Mouse (Mus musculus) intestine, embryonic 14.5 days (tissue): ENCODE measurements around the gene Adgrl3. TPM values are rescaled to one million over a fixed set of nuclear protein-coding genes. Genes with fewer than 3 reads are reported as not detected.

ENCODE experiments used
- ATAC-seq: fragments of 200-750 bp; cut with Nextera tagmentation; replicated peaks from 2 replicates; pipeline ENCODE4 v1.8.0; 2017; ENCODE audit warnings: low read depth, moderate number of reproducible peaks, moderate TSS enrichment, moderate library complexity; ENCODE audit not compliant: low FRiP score, low TSS enrichment
- DNase-seq: peaks from one replicate; pipeline ENCODE4 v3.0.0-alpha.2; 2018; ENCODE audit warnings: low spot score
- H3K27ac ChIP-seq: fragments of 300-500 bp; sonication (generic); 2 replicates; pipeline ENCODE4 v1.5.1; 2014; ENCODE audit warnings: low read depth, mild to moderate bottlenecking, control low read depth
- H3K27me3 ChIP-seq: fragments of 300-500 bp; sonication (generic); replicated peaks from 2 replicates; pipeline ENCODE4 v1.6.1; 2014; ENCODE audit warnings: low read length, control low read depth; ENCODE audit not compliant: control insufficient read depth, insufficient read depth
- H3K36me3 ChIP-seq: fragments of 300-500 bp; sonication (generic); 2 replicates; pipeline ENCODE4 v1.6.1; 2014; ENCODE audit warnings: low read length, control low read depth; ENCODE audit not compliant: control insufficient read depth, insufficient read depth
- H3K4me1 ChIP-seq: fragments of 300-500 bp; sonication (generic); replicated peaks from 2 replicates; pipeline ENCODE4 v1.6.1; 2014; ENCODE audit warnings: low read length, control low read depth, mixed read lengths; ENCODE audit not compliant: control insufficient read depth, insufficient read depth
- H3K4me2 ChIP-seq: fragments of 300-500 bp; sonication (generic); 2 replicates; pipeline ENCODE4 v1.6.1; 2014; ENCODE audit warnings: low read length
- H3K4me3 ChIP-seq: fragments of 300-500 bp; sonication (generic); 2 replicates; pipeline ENCODE4 v1.5.1; 2014; ENCODE audit warnings: low read depth, low read length, control low read depth, mixed read lengths
- H3K9ac ChIP-seq: fragments of 300-500 bp; sonication (generic); 2 replicates; pipeline ENCODE4 v1.6.1; 2014; ENCODE audit warnings: mild to moderate bottlenecking, low read length
- H3K9me3 ChIP-seq: fragments of 300-500 bp; sonication (generic); 2 replicates; pipeline ENCODE4 v1.6.1; 2016; ENCODE audit warnings: low read length, control low read depth; ENCODE audit not compliant: control insufficient read depth
- WGBS: fragments of 180-500 bp; shearing (Covaris S2); extraction: QIAGEN DNeasy Blood & Tissue Kit; methylation state at CpG from one replicate; pipeline ENCODE4 v1.1.7; 2014; 5-methylcytosine and 5-hydroxymethylcytosine counted together
- polyA plus RNA-seq: library from polyadenylated mRNA; unstranded; fragments of >200 nt; fragmentation: Nextera tagmentation; extraction: Ambion mirVana; gene quantifications from 2 replicates; pipeline ENCODE4 v1.2.1, GENCODE M21; 2014

Adgrl3 gene
- polyA plus RNA-seq, 1 experiment from 2014 or later: 13.5 TPM

DNA sequence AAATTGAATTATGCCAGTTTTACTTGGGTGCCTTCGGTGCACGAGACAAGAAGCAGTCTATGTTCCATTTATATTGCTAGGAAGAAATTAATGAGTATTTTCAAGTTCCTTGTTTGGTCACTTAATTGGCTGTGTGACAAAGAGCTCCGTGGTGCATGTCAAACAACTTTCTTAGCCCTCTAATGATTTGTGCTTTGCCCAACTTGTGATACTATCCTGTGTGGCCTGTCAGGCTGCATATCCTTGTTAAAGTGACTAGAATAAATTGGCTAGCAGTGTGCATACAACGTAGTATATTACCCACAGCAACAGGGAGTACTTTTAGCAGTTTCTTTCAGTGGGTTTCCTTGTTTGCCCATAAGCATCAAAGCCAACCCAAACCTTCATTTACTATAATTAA lies 651.1 kb downstream of the Adgrl3 start:
- WGBS: 69% methylated on average over 4 of the region's 4 CpGs
- H3K27ac ChIP-seq: no peak overlapping the region
- no peak for ATAC-seq

DNA sequence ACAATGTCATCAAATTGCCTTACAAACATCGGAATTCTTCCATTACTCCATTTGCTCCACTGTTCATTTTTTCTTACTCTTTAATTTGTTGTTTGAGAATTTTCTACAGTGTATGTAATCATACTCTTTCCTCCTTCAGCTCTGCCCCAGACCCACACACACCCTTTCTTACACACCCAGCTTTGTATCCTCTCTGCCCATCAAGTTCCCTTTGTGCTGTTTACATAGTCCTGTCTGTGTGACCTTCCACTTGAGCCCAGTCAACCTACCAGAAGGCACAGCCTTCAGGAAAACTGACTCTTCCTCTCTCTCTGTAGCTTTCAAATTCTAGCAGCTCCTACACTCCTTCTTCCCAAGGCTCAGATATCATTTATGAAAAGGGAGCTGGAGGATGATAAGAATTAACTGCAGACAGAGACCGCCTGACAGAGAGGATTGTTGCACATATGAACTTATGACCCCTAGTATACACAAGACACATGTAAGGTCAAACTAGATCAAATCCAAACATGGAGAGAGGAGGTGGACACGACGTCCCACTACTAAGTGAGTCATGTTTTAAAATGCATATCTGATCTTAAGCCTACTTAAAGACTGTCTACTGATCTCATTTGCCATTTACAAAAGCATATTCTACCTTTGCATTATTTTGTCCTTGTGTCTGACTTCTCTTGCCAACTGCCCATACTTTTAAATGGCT lies 654.5 kb downstream of the Adgrl3 start:
- Histone ChIP-seq H3K27ac (no peak overlapping the region), H3K4me2 (no peak overlapping the region), H3K4me1 (no peaks in the 10 kb centered on the region), H3K36me3 (no peaks in the 10 kb centered on the region), H3K4me3 (no peak overlapping the region), H3K9ac (no peak overlapping the region), H3K9me3 (no peaks in the 10 kb centered on the region), H3K27me3 (no peaks in the 10 kb centered on the region)
- no peak for DNase-seq
- WGBS: 57% methylated on average over 4 of the region's 4 CpGs
- ATAC-seq: peak; percentile 76; the same call in 1 of the 2 replicates

More for the DNA sequence above, 651.1 kb downstream of the Adgrl3 start:
- Histone ChIP-seq H3K9me3 (0 out of 2 replicates have a peak, but pooled peaks cover 5% of the 10 kb centered on the region), H3K36me3 (no peaks in the 10 kb centered on the region), H3K9ac (no peak overlapping the region), H3K4me1 (no peaks in the 10 kb centered on the region), H3K4me2 (no peak overlapping the region), H3K4me3 (no peak overlapping the region), H3K27me3 (no peaks in the 10 kb centered on the region)
- no peak for DNase-seq

DNA sequence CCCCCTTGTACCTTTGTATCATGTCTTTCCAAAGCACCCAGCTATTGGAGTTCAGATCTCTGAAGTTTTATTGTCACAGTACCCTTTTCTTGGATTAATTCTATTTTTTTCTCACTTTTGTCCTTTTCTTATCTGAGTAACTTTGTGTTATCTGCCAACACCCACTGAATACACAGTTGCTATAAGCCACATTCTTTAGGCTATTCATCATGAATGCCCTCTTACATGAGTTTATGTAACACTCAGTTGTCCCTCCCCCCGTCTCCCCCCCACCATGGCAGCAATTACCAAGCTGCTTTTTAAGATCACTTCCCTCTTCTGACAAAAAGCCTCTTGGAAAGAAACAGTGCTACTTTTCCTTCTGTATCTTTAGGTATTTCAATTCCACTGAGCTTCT lies 655.0 kb downstream of the Adgrl3 start:
- no peak for DNase-seq
- peak; percentile 82; the same call in 1 of the 2 replicates for ATAC-seq
- Histone ChIP-seq H3K9ac (no peak overlapping the region), H3K4me2 (no peak overlapping the region), H3K4me1 (no peaks in the 10 kb centered on the region), H3K36me3 (no peaks in the 10 kb centered on the region), H3K27me3 (no peaks in the 10 kb centered on the region), H3K4me3 (no peak overlapping the region), H3K27ac (no peak overlapping the region), H3K9me3 (no peaks in the 10 kb centered on the region)
- WGBS: 58% methylated on average over 1 of the region's 1 CpGs

DNA sequence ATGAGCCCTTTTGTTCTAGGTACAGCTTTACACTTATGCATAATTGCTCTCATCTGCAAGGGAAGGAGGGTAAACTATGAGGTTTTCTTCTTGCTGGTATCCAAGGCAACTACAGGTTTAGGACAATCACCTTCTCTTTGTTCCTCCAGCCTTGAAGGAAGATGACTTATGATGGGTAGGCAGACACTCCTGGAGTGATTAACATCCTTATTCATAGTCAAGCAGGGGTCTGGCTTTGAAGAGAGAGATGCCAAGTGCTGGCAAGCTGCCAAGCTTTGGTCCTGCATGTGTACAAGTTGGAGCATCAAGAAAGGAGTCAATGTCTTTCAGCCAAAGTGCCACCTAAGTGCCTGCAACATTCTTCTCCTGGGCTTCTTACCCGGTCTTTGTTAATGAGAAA lies 657.0 kb downstream of the Adgrl3 start:
- Histone ChIP-seq H3K27ac (no peak overlapping the region), H3K4me3 (no peak overlapping the region), H3K36me3 (no peaks in the 10 kb centered on the region), H3K4me1 (no peaks in the 10 kb centered on the region), H3K27me3 (no peaks in the 10 kb centered on the region), H3K9ac (no peak overlapping the region), H3K4me2 (no peak overlapping the region), H3K9me3 (no peaks in the 10 kb centered on the region)
- 72% methylated on average over 1 of the region's 1 CpGs for WGBS
- ATAC-seq (no peak), DNase-seq (no peak)

DNA sequence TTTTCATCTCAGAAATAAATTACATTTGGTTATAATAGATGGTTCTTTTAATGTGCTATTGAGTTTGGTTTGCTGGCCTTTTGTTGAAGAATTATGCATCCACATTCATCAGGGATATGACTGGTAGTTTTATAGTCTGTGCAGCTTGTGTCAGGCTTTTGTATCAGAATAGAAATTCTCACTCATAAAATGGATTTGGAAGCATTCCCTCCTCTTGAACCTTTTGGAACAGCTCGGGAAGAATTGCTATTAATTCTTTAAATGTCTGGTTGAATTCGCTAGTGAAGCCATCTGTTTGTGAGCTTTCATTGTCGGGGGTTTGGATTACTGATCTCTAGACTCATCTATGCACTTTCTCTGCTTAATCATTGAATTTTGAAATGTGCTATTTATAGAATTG lies 666.3 kb downstream of the Adgrl3 start:
- no peak overlapping the region for H3K4me3 ChIP-seq
- 76% methylated on average over 3 of the region's 3 CpGs for WGBS
- DNase-seq (no peak), ATAC-seq (no peak)
- H3K27ac ChIP-seq: no peak overlapping the region
- no peak overlapping the region for H3K4me2 ChIP-seq
- H3K9me3 ChIP-seq: no peaks in the 10 kb centered on the region
- no peak overlapping the region for H3K9ac ChIP-seq
- no peaks in the 10 kb centered on the region for H3K27me3 ChIP-seq
- H3K4me1 ChIP-seq: no peaks in the 10 kb centered on the region
- H3K36me3 ChIP-seq: no peaks in the 10 kb centered on the region

DNA sequence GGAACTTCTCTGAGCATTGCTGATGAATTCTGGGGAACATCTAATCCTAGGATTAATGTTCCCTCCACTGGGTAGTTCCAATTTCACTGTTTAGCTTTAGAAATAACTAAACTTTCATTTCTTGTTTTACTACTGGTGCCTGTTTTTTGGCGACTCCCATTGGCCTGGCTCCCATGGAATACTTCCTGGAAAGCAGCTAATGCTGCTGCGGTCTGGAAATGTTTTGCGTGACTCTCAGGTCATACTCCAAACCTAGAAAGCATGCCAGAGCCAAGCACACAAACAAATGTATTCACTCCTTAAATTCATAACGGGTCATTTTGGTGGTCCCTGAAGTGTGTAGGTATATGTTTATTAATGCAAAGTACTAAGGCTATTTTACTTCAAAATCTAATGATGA lies 666.9 kb downstream of the Adgrl3 start:
- DNase-seq (no peak), ATAC-seq (no peak)
- no peaks in the 10 kb centered on the region for H3K4me1 ChIP-seq
- H3K27ac ChIP-seq: no peak overlapping the region
- no peaks in the 10 kb centered on the region for H3K36me3 ChIP-seq
- no peak overlapping the region for H3K4me3 ChIP-seq
- WGBS: 72% methylated on average over 4 of the region's 4 CpGs
- H3K9ac ChIP-seq: no peak overlapping the region
- H3K27me3 ChIP-seq: no peaks in the 10 kb centered on the region
- H3K9me3 ChIP-seq: no peaks in the 10 kb centered on the region
- no peak overlapping the region for H3K4me2 ChIP-seq

DNA sequence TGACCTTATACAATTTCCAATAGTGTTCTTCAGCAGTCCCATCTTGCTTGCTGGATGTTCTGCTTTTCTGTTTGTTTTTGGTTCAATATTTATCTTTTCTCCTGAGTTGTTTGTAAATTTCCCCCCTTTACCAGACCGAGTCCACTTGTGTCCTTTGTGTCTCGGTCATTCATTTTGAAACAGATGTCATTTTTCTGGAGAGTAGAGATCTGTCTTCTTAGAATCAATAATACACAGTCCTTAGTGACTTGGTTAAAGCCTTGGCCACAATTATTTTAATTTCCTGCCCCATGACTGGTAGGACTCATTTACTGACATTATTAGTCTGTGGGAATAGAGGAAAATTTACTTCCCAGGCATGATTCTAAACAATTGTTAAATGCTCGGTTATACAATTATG lies 709.7 kb downstream of the Adgrl3 start:
- Histone ChIP-seq H3K4me3 (no peak overlapping the region), H3K4me2 (no peak overlapping the region), H3K27me3 (no peaks in the 10 kb centered on the region), H3K4me1 (no peaks in the 10 kb centered on the region), H3K9me3 (0 out of 2 replicates have a peak, but pooled peaks cover 4% of the 10 kb centered on the region), H3K9ac (no peak overlapping the region), H3K36me3 (no peaks in the 10 kb centered on the region), H3K27ac (no peak overlapping the region)
- ATAC-seq: no peak
- WGBS: 54% methylated on average over 3 of the region's 3 CpGs
- DNase-seq: no peak

DNA sequence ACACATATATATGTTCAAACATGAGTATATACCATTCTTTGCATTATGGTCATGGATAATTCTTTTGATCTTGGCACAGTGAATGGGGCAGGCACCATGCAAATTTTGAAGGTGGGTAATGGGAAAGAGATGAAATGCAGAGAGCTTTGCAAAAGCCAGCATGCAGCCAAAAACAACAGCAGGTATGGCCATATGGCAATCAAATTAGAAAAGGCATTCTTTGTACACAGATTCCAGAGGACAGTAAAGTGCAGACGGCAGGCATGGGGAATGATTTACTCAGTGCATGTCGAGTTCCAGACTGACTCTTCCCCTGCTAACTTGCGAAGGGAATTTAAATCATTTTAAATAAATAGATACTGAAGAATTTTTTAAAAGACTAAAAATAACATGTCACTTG lies 716.1 kb downstream of the Adgrl3 start:
- ATAC-seq (no peak), DNase-seq (no peak)
- no peak overlapping the region for H3K4me2 ChIP-seq
- H3K36me3 ChIP-seq: no peaks in the 10 kb centered on the region
- WGBS: 43% methylated on average over 3 of the region's 3 CpGs
- H3K9ac ChIP-seq: no peak overlapping the region
- no peaks in the 10 kb centered on the region for H3K27me3 ChIP-seq
- no peak overlapping the region for H3K4me3 ChIP-seq
- H3K9me3 ChIP-seq: no peaks in the 10 kb centered on the region
- H3K27ac ChIP-seq: no peak overlapping the region
- H3K4me1 ChIP-seq: no peaks in the 10 kb centered on the region
